Mouse (Mus musculus): ENCODE measurements around the gene Actg2. TPM values are rescaled to one million over a fixed set of nuclear protein-coding genes. Genes with fewer than 3 reads are reported as not detected.
"Not testable (repeated sequence)": the region's sequence is repeated elsewhere in the genome, so short reads cannot be mapped to it uniquely, and the experiment has no call there.

Gene Actg2
- polyA plus RNA-seq (2015; fragmentation: Nextera tagmentation; extraction: Ambion mirVana), result 2,265 and 2,375 TPM in 2 replicates

DNA sequence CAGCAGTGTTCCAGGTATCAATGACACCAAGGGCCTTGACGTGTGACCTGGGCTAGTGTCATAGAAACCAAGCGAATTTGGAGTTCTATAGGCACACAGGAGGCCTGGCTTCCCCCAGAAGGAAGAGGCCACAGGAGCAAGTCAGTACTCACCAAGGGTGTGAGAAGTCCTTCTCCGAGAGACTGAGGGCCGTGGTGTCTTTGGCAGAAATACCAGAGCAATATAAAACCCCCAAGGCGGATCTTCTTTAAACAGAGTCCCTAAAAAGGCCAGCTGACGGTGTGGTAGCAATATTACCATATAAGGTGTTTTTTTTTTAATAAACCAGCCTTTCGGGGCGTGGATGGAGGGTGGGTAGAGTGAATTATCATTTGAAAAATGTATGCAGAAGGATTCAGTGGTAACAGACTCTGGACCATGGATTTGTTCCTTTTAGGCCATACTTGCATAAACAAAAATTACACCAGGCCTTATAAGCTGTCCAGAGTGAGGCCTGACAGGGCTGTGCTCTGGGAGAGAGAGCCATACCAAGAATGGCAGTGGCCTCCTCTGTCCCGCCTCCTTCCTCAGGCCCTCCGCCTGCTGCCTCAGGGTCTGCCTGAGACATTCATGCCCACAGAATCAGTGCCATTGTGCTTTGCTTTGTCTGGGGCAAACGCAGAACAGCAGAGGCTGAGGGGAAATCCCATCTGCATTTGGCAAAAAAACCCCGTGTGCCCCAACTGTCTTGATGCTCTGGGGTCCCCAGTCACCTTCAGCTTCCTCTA lies at the start of gene Actg2:
Gene Actg2, minus strand, starts transcription at position 238 of the 767 bp plus-strand sequence.
- peak within 1 kb of the TSS; percentile 23 for H3K4me3 ChIP-seq (ENCODE audit: low read depth, low read length)
- peak within 1 kb of the TSS; percentile 43 for H3K4me2 ChIP-seq (replicated peaks; ENCODE audit: low read depth)
- H3K27me3 ChIP-seq (replicated peaks; ENCODE audit: control insufficient read depth, insufficient read depth, low read length), result no peaks in the 10 kb centered on the region
- H3K36me3 ChIP-seq (ENCODE audit: control insufficient read depth, insufficient read depth), result no peaks in the 10 kb centered on the region
- H3K4me1 ChIP-seq (replicated peaks; ENCODE audit: control insufficient read depth, insufficient read depth, low read length), result no peaks in the 10 kb centered on the region
- peak within 1 kb of the TSS; percentile 46 for H3K9ac ChIP-seq (ENCODE audit: low read depth, low read length)
- WGBS, result 58% methylated on average over 12 of the region's 12 CpGs
- peak within 1 kb of the TSS; percentile 82 for H3K27ac ChIP-seq (ENCODE audit: low read depth, low read length)
- no peak for TF ChIP-seq CTCF (IDR thresholded peaks at IDR 0.05; ENCODE audit: low read depth)
- ATAC-seq, result peak; percentile 43; the same call in 1 of the 2 replicates
- no peaks in the 10 kb centered on the region for H3K9me3 ChIP-seq (ENCODE audit: control insufficient read depth)

DNA sequence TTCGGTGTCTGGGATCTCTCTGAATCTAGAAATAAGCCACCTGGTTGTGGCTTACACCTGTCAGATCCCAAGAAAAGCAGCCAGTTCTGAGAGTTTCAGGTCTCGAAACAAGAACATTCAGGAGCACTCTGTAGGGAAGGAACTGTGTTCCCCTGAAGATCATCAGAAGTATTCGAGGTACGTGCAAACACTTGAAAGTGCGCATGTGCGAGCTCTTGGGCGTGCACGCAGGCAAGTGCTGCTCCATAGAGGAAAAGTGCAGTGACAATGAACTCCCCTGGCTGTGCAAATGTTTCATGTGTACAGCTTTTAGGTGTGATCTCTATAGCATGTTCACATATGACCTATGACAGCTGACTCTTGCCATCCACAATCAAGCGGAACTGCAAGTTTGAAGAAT lies 49.3 kb upstream of the Actg2 start:
- WGBS, result 77% methylated on average over 9 of the region's 9 CpGs
- not testable (repeated sequence) for H3K27me3 ChIP-seq (replicated peaks; ENCODE audit: control insufficient read depth, insufficient read depth, low read length); H3K4me3 ChIP-seq (ENCODE audit: low read depth, low read length); ATAC-seq; H3K4me1 ChIP-seq (replicated peaks; ENCODE audit: control insufficient read depth, insufficient read depth, low read length); H3K27ac ChIP-seq (ENCODE audit: low read depth, low read length); H3K9ac ChIP-seq (ENCODE audit: low read depth, low read length); H3K36me3 ChIP-seq (ENCODE audit: control insufficient read depth, insufficient read depth); H3K4me2 ChIP-seq (replicated peaks; ENCODE audit: low read depth); H3K9me3 ChIP-seq (ENCODE audit: control insufficient read depth)

DNA sequence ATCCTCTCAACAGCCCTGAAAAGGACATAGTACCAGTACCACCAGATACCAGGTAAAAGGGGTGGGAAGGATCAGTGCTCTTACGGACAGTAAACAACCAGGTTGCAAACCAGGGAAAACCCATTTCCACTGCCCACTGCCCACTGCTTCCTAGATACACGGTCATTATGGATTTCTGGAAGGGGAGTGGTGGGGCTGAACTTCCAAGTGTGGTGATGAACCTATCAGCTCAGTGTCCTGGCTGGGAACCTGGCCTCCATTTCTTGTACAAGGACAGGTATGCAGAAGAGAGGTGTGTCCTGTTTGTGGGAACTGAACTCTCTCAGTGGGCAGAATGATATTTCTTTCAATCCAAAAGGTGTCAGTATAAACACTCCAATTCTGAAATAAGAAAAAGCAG lies 47.5 kb upstream of the Actg2 start:
- TF ChIP-seq CTCF (IDR thresholded peaks at IDR 0.05; ENCODE audit: low read depth), result no peak
- 62% methylated on average over 2 of the region's 2 CpGs for WGBS
- no peak overlapping the region for H3K4me3 ChIP-seq (ENCODE audit: low read depth, low read length)
- ATAC-seq, result no peak
- H3K27me3 ChIP-seq (replicated peaks; ENCODE audit: control insufficient read depth, insufficient read depth, low read length), result no peaks in the 10 kb centered on the region
- H3K4me2 ChIP-seq (replicated peaks; ENCODE audit: low read depth), result no peak overlapping the region
- H3K9ac ChIP-seq (ENCODE audit: low read depth, low read length), result no peak overlapping the region
- H3K36me3 ChIP-seq (ENCODE audit: control insufficient read depth, insufficient read depth), result no peaks in the 10 kb centered on the region
- no peaks in the 10 kb centered on the region for H3K4me1 ChIP-seq (replicated peaks; ENCODE audit: control insufficient read depth, insufficient read depth, low read length)
- no peak overlapping the region for H3K27ac ChIP-seq (ENCODE audit: low read depth, low read length)
- H3K9me3 ChIP-seq (ENCODE audit: control insufficient read depth), result no peaks in the 10 kb centered on the region

DNA sequence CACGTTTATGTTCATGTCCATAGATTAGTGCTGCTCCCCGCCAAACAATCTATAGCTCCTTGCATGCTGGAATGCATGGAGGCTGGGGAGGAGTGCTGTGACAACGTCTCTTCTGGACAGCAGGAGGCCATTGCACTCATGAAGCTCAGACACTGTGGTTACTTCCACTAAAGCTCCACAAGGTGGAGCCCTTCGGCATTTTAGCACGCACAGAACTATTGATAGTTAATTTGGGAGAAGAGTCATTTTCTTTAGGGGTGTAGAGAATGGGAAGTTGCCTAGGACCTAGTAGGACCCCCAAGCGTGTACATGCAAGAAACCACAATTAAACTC lies 46.8 kb upstream of the Actg2 start:
- 3% methylated on average over 6 of the region's 6 CpGs for WGBS
- Histone ChIP-seq H3K4me3 (ENCODE audit: low read depth, low read length) (no peak overlapping the region), H3K9ac (ENCODE audit: low read depth, low read length) (no peak overlapping the region), H3K4me1 (replicated peaks; ENCODE audit: control insufficient read depth, insufficient read depth, low read length) (no peaks in the 10 kb centered on the region), H3K4me2 (replicated peaks; ENCODE audit: low read depth) (no peak overlapping the region), H3K27me3 (replicated peaks; ENCODE audit: control insufficient read depth, insufficient read depth, low read length) (no peaks in the 10 kb centered on the region), H3K36me3 (ENCODE audit: control insufficient read depth, insufficient read depth) (no peaks in the 10 kb centered on the region), H3K9me3 (ENCODE audit: control insufficient read depth) (no peaks in the 10 kb centered on the region), H3K27ac (ENCODE audit: low read depth, low read length) (no peak overlapping the region)
- no peak for ATAC-seq
- TF ChIP-seq CTCF (IDR thresholded peaks at IDR 0.05; ENCODE audit: low read depth), result peak; percentile 88

DNA sequence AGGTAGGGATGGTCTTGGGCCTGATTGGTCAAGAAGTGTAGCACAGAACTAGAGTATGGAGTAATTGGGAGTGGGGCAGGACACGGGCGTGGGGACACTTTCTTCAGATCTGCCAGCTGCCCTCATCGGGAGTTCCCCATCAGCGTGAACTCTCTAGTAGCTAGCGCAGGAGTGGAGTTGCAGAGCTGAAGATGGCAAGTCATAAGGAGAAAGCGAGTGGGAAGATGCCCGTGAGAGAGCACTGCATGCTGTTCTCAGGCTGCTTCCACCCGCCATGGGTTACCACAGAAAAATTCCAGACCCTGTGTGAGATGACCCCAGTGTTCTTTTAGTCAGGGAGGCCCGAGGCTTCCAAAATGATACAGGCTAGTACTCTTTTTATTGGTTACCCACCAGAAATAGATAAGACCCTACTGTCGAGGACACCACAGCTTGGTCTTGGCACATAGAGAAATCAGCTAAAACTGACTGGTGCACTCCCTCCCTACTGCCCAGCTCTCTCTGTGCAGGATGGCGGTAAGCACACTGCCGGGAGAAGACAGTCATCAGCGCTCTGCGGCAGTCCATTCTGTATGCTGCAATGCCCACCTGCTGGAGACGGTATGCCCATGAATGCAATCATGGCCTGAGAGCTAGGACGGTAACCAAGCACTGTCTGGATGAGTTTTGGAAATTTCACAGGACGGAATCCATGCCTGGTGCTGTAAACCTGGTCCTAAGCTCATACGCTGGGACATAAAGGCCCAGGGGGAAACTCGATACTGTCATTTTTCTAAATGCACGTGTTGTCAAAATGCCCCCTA lies 46.3 kb upstream of the Actg2 start:
- ATAC-seq, result no peak
- H3K4me2 ChIP-seq (replicated peaks; ENCODE audit: low read depth), result no peak overlapping the region
- WGBS, result 59% methylated on average over 20 of the region's 20 CpGs

DNA sequence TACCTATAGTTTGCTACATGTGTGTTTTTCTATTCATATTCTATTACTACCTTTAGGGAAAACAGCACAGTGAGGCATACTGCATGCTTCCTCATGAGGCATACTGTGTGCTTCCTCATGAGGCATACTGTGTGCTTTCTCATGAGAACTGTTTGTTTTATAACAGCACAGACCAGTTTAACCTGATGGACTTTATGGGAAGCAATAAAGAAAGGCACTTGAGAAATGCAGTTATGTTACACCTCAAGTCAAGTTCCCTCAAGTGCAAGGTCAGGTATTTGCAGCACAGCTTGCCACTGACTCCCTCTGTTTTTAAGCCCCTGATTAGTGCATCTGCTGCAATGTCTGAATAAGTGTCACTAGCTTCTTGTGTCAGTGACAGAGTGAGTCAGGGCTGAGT lies 41.5 kb upstream of the Actg2 start:
- no peaks in the 10 kb centered on the region for H3K9me3 ChIP-seq (ENCODE audit: control insufficient read depth)
- H3K9ac ChIP-seq (ENCODE audit: low read depth, low read length), result no peak overlapping the region
- no peaks in the 10 kb centered on the region for H3K36me3 ChIP-seq (ENCODE audit: control insufficient read depth, insufficient read depth)
- ATAC-seq, result no peak
- H3K4me2 ChIP-seq (replicated peaks; ENCODE audit: low read depth), result no peak overlapping the region
- H3K4me1 ChIP-seq (replicated peaks; ENCODE audit: control insufficient read depth, insufficient read depth, low read length), result no peaks in the 10 kb centered on the region
- no peak overlapping the region for H3K4me3 ChIP-seq (ENCODE audit: low read depth, low read length)
- no peak overlapping the region for H3K27ac ChIP-seq (ENCODE audit: low read depth, low read length)
- H3K27me3 ChIP-seq (replicated peaks; ENCODE audit: control insufficient read depth, insufficient read depth, low read length), result no peaks in the 10 kb centered on the region
- TF ChIP-seq CTCF (IDR thresholded peaks at IDR 0.05; ENCODE audit: low read depth), result no peak

More for the DNA sequence above, 46.3 kb upstream of the Actg2 start:
- TF ChIP-seq CTCF (IDR thresholded peaks at IDR 0.05; ENCODE audit: low read depth), result no peak
- H3K27ac ChIP-seq (ENCODE audit: low read depth, low read length), result no peak overlapping the region
- no peaks in the 10 kb centered on the region for H3K4me1 ChIP-seq (replicated peaks; ENCODE audit: control insufficient read depth, insufficient read depth, low read length)
- no peak overlapping the region for H3K9ac ChIP-seq (ENCODE audit: low read depth, low read length)
- no peak overlapping the region for H3K4me3 ChIP-seq (ENCODE audit: low read depth, low read length)
- no peaks in the 10 kb centered on the region for H3K9me3 ChIP-seq (ENCODE audit: control insufficient read depth)
- H3K27me3 ChIP-seq (replicated peaks; ENCODE audit: control insufficient read depth, insufficient read depth, low read length), result no peaks in the 10 kb centered on the region
- no peaks in the 10 kb centered on the region for H3K36me3 ChIP-seq (ENCODE audit: control insufficient read depth, insufficient read depth)
